Mouse (Mus musculus): ENCODE measurements around the gene Apol7a. TPM values are rescaled to one million over a fixed set of nuclear protein-coding genes. Genes with fewer than 3 reads are reported as not detected.
"Not testable (repeated sequence)": the region's sequence is repeated elsewhere in the genome, so short reads cannot be mapped to it uniquely, and the experiment has no call there.

The Apol7a gene
- 0.19 and 0.38 TPM in 2 replicates for polyA plus RNA-seq (2012; rRNA removed)

- DNase-seq (ENCODE audit: extremely low spot score in 1 of 2, low spot score in 1 of 2) = peak in 1 of 2 experiments; percentile 48
Measured at GRCm38 (mm10) chr15:77399027-77399426, at the start of gene Apol7a. Gene Apol7a (minus strand): TSS chr15:77399110.

DNA sequence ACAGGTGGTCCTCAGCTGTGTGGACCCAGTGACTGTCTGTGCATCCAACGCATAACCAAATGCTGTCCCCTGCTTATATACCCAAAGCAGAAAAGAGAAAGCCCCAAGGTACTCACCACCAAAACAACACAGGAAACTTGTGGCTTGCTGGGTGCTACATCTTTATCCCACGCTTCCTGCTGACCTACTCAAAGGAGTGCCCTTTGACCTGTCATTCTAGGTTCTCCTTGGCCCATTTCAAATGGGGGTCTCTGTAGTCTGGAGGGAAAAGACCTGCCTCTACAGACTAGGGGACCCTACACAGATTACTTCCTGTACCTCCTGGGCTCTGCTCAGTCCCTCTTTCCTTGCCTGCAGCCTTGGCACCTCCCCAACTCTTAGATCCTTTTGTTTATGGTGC, 48.5 kb upstream of the Apol7a start, which contains the start of gene Apol7b:
Gene Apol7b, minus strand, starts transcription at position 101 of the 400 bp plus-strand sequence.
- not testable (repeated sequence) for DNase-seq (ENCODE audit: extremely low spot score in 1 of 2, low spot score in 1 of 2)

- not testable (repeated sequence) for DNase-seq (ENCODE audit: extremely low spot score in 1 of 2, low spot score in 1 of 2)
Measured at GRCm38 (mm10) chr15:77445668-77446067, 46.8 kb upstream of the Apol7a start.

DNA sequence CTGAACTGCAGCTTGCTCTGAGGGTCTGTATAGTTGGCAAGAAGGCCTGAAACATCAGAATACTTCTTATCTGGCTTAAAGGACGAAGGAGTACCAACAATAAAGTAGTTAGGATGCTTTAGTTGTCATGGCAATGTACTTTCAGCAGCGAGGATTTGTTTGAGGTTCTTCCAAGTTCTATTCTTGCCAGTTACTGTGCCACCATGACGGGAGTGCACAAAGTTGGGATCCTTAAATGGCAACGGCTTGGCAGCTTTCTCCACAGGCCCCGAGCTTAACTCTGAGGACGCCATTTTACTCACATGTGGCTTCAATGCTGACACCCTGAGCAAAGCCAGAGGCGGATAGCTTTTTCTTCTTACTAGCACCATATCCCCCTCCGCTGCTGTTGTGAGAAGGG, 45.8 kb upstream of the Apol7a start:
- DNase-seq (ENCODE audit: extremely low spot score in 1 of 2, low spot score in 1 of 2) = peak; percentile 38 to 53

DNA sequence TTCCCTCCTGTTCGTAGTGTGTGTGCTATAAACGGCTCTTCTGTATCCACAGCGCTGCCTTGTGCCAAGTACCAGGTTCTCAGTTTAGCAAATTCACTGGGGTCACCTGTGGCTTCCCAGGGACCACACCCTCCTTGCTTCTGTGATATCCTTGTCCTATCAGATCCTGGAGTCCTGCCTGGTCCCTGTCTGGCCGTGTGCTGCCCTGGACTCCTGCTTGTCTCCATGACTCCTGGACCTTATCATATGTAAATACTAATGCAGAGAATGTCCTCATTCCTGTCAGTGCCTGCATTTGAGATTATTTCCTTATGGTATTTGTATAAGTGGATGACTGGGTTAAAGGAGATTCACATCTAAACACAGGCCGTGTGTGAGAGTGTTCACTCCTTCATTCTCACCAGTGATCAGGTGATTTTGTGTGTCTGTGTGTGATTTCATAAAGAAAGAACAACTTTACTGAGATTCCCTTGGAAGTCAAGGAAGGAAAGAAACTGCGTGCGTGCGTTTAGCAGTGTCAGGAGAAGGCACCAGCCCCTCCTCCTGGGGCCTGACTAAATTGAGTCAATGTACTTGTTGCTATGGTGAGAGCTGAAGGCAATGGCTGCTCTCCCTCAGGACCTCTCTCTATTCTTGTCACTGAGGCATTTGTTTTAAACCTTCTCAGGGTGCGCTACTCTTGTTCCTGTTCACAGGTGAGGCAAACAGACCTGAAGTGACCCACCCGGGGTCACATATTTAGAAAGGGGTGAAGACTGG, 30.0 kb upstream of the Apol7a start:
- not testable (repeated sequence) for DNase-seq (ENCODE audit: extremely low spot score in 1 of 2, low spot score in 1 of 2)

DNA sequence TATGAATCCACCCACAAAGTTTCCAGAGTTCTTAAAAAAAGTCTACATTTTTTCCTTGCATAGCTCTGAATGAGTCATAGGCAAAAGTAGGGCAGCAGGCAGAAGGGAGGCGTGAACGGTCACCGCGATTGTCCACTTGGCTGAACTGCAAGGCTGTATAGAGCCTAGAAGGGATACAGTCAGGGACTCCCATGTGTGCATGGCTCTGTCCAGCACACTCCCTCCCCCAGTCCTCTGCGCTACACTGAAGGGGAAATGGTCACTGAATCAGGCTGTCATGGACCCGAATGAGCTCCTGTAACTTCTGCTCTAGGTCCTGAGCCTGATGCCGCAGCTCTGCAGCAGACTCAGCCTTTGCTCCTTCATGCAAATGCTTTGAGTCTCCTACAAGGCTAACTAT, 24.0 kb upstream of the Apol7a start:
- not testable (repeated sequence) for DNase-seq (ENCODE audit: extremely low spot score in 1 of 2, low spot score in 1 of 2)

DNA sequence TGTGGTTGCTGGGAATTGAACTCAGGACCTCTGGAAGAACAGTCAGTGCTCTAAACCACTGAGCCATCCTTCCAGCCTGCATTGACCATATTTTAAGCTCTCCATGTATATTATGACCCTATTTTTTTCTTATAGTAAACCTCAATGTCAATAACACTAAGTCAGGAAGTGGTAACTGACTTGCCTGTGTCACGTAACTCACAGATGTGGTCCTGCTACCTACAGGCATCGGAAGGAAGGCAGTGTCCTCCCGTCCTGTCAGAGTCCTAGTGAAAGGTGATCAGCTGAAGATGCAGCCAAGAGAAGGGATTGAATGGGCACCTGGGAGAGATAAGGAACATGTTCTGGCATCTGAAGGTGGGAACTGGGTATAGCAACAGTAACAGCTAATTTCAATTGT, 20.7 kb upstream of the Apol7a start:
- DNase-seq (ENCODE audit: extremely low spot score in 1 of 2, low spot score in 1 of 2) = not testable (repeated sequence)

- DNase-seq (ENCODE audit: extremely low spot score in 1 of 2, low spot score in 1 of 2) = not testable (repeated sequence)
Measured at GRCm38 (mm10) chr15:77416655-77417333, 17.9 kb upstream of the Apol7a start.

DNA sequence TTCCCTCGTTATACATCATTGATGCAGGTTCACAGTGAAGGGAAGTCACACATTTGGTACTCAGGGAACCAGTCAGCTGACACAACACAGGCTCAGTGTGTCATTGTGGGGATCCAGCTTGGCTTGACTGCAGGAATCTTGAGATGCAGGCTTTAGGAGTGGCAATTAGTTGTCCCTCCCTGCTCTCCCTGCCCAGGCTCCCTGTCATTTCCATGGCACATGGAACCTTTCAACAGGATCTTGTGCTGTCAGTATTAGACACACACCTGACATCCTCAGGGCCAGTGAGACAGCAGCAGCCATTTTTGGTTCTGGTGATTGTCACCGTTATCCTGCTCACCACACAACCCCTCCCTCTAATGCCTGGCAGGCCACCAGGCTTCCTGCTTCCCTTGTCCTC, 16.7 kb upstream of the Apol7a start:
- not testable (repeated sequence) for DNase-seq (ENCODE audit: extremely low spot score in 1 of 2, low spot score in 1 of 2)

GRCm38 (mm10) chr15:77412695-77413094, 13.8 kb upstream of the Apol7a start:
- DNase-seq (ENCODE audit: extremely low spot score in 1 of 2, low spot score in 1 of 2) = peak in 1 of 2 experiments; percentile 35

- not testable (repeated sequence) for DNase-seq (ENCODE audit: extremely low spot score in 1 of 2, low spot score in 1 of 2)
Measured at GRCm38 (mm10) chr15:77411035-77411434, 12.1 kb upstream of the Apol7a start, which contains the start of gene Apol9a. Gene Apol9a (minus strand): TSS chr15:77411135.

GRCm38 (mm10) chr15:77406370-77406769, 7.5 kb upstream of the Apol7a start:
- DNase-seq (ENCODE audit: extremely low spot score in 1 of 2, low spot score in 1 of 2) = peak in 1 of 2 experiments; percentile 10

DNA sequence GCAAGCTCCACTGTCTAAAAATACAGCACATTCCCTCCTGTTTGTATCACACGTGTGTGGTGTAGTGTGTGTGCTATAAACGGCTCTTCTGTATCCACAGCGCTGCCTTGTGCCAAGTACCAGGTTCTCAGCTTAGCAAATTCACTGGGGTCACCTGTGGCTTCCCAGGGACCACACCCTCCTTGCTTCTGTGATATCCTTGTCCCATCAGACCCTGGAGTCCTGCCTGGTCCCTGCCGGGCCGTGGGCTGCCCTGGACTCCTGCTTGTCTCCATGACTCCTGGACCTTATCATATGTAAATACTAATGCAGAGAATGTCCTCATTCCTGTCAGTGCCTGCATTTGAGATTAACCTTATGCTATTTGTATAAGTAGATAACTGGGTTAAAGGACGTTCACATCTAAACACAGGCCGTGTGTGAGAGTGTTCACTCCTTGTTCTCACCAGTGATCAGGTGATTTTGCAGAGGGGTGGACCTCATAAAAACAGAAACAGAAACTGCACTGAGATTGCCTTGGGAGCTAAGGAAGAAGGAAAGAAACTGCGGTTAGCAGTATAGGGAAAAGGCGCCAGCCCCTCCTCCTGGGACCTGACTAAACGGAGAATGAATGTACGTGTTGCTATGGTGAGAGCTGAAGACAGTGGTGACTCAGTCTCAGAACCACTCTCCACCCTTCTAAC, 1.3 kb downstream of the Apol7a start:
- peak in 1 of 2 experiments; percentile 59 for DNase-seq (ENCODE audit: extremely low spot score in 1 of 2, low spot score in 1 of 2)

DNA sequence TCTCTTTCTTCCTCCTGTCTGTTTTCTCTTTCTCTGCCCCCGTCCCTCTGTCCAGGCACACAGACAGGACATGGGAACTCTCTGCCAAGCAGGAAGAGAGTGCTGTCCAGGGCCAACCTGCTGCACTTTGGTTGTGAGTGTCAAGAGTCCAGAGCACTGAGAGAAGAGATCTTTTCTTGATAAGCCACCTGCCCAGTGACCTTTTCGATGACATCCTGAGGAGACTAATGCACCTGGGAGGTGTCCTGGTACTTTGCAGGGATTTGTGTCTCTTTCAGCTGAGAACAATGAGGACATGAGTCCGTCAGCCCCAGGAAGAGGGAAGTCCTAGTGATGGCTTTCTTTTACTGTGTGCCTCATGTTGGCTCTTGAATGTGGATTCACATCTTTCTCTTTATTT, 5.1 kb downstream of the Apol7a start:
- DNase-seq (ENCODE audit: extremely low spot score in 1 of 2, low spot score in 1 of 2) = not testable (repeated sequence)

DNA sequence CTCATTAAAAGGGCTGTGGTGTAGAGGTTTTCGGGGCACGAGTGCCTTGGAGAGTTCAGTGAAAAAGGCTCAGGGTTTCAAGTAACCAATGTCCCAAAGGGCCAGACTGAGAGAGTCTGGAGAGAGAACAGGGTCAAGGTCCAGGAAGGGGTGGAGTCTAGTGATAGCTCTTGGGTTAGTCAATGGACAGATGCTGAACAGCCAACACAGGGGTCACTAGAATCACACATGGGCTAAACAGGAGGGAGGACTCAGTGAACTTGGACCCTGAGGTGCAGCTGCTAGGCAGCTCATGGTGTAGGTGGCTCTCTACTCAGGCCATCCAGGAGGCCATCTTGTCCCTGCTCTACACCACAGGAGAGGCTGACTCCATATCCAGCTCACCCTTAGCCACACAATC, 11.4 kb downstream of the Apol7a start:
- no peak for DNase-seq (ENCODE audit: extremely low spot score in 1 of 2, low spot score in 1 of 2)

- DNase-seq (ENCODE audit: extremely low spot score in 1 of 2, low spot score in 1 of 2) = no peak
Measured at GRCm38 (mm10) chr15:77384340-77385030, 14.4 kb downstream of the Apol7a start.

DNA sequence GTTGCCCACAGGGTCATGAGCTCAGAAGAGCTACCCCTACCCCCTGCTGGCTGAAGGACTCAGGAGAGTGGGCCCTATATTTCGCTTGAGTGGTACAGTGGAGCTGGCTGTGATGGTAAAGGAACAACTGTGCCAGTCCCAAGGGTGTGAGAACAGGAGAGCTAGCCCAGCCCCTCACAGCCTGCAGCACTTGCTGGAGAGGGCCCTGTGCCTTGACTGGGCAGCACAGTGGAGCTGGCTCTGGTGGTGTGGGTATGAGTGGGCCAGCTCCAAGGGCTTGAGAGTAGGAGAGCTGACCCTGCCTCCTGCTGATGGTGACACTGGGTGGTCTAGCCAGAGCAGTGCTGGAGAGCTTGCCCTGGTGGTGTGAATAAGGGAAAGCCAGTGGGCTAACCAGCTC, 16.0 kb downstream of the Apol7a start:
- DNase-seq (ENCODE audit: extremely low spot score in 1 of 2, low spot score in 1 of 2) = no peak

GRCm38 (mm10) chr15:77382271-77382850, 16.5 kb downstream of the Apol7a start:
- DNase-seq (ENCODE audit: extremely low spot score in 1 of 2, low spot score in 1 of 2) = no peak

GRCm38 (mm10) chr15:77381481-77381880, 17.4 kb downstream of the Apol7a start:
- DNase-seq (ENCODE audit: extremely low spot score in 1 of 2, low spot score in 1 of 2) = no peak

GRCm38 (mm10) chr15:77379921-77380320, 19.0 kb downstream of the Apol7a start:
- no peak for DNase-seq (ENCODE audit: extremely low spot score in 1 of 2, low spot score in 1 of 2)

Data from frontal cortex, adult 2 months (tissue).